Mouse (Mus musculus) liver, adult 2 months (tissue): ENCODE measurements around the gene Pygl.

Source experiments
- CTCF ChIP-seq: fragments of 200-500 bp; IDR thresholded peaks from 2 replicates; pipeline ENCODE4 v1.5.1; 2011; ENCODE audit warnings: low read depth, low read length, control low read depth
- POLR2A ChIP-seq: fragments of 200-500 bp; IDR thresholded peaks from 2 replicates; pipeline ENCODE4 v1.6.1; 2011; ENCODE audit warnings: low read length, control low read depth; ENCODE audit not compliant: insufficient read depth; ENCODE audit errors: extremely low read depth

GRCm38 (mm10) chr12:70216229-70216800 is 15.0 kb downstream of the Pygl start:
- TF ChIP-seq POLR2A (no peak), CTCF (no peak)
